Mouse (Mus musculus) limb, embryonic 15.5 days (tissue): Measurements from ENCODE around the gene Wdr27. TPM values are rescaled to one million over a fixed set of nuclear protein-coding genes. Genes with fewer than 3 reads are reported as not detected.
"Not testable (repeated sequence)": the region's sequence is repeated elsewhere in the genome, so short reads cannot be mapped to it uniquely, and the experiment has no call there.

Experiments used
- ATAC-seq: fragments of 200-750 bp; cut with Nextera tagmentation; 2 replicates; pipeline ENCODE4 v1.8.0; 2017; ENCODE audit warnings: low read depth, moderate TSS enrichment; ENCODE audit not compliant: insufficient number of reproducible peaks, low FRiP score, low TSS enrichment
- H3K27ac ChIP-seq: fragments of 300-500 bp; sonication (generic); 2 replicates; pipeline ENCODE4 v1.5.1; 2015; ENCODE audit warnings: moderate library complexity, mild to moderate bottlenecking, inconsistent platforms
- H3K27me3 ChIP-seq: fragments of 300-500 bp; sonication (generic); 2 replicates; pipeline ENCODE4 v1.6.1; 2015; ENCODE audit warnings: inconsistent platforms
- H3K36me3 ChIP-seq: fragments of 300-500 bp; sonication (generic); 2 replicates; pipeline ENCODE4 v1.6.1; 2015; ENCODE audit warnings: inconsistent platforms
- H3K4me1 ChIP-seq: fragments of 300-500 bp; sonication (generic); 2 replicates; pipeline ENCODE4 v1.6.1; 2015; ENCODE audit warnings: inconsistent platforms
- H3K4me2 ChIP-seq: fragments of 300-500 bp; sonication (generic); 2 replicates; pipeline ENCODE4 v1.6.1; 2015; ENCODE audit warnings: mild to moderate bottlenecking, inconsistent platforms
- H3K4me3 ChIP-seq: fragments of 300-500 bp; sonication (generic); 2 replicates; pipeline ENCODE4 v1.5.1; 2015; ENCODE audit warnings: mild to moderate bottlenecking, inconsistent platforms
- H3K9ac ChIP-seq: fragments of 300-500 bp; sonication (generic); 2 replicates; pipeline ENCODE4 v1.6.1; 2015; ENCODE audit warnings: inconsistent platforms
- H3K9me3 ChIP-seq: fragments of 300-500 bp; sonication (generic); 2 replicates; pipeline ENCODE4 v1.6.1; 2016; ENCODE audit warnings: inconsistent platforms
- WGBS: fragments of 180-500 bp; shearing (Covaris S2); methylation state at CpG from one replicate; pipeline ENCODE4 v1.1.7; 2015; 5-methylcytosine and 5-hydroxymethylcytosine counted together
- polyA plus RNA-seq: library from polyadenylated mRNA; unstranded; fragments of >200 nt; fragmentation: Nextera tagmentation; extraction: Ambion mirVana; gene quantifications from 2 replicates; pipeline ENCODE4 v1.2.1, GENCODE M21; 2015

Gene Wdr27
- polyA plus RNA-seq, result 3.6 and 3.8 TPM in 2 replicates

- WGBS, result under 1% methylated on average over 54 of the region's 54 CpGs
- Histone ChIP-seq H3K4me1 (peaks cover 21% of the 10 kb centered on the region), H3K36me3 (peaks cover 17% of the 10 kb centered on the region), H3K4me2 (peak within 1 kb of the TSS; percentile 88), H3K9me3 (no peaks in the 10 kb centered on the region), H3K4me3 (peak within 1 kb of the TSS; percentile 79), H3K27me3 (no peaks in the 10 kb centered on the region), H3K27ac (peak within 1 kb of the TSS; percentile 85), H3K9ac (peak within 1 kb of the TSS; percentile 82)
- ATAC-seq, result peak; percentile 95
These were observed at the start of gene Wdr27, which contains the start of gene 1600012H06Rik for GRCm38 (mm10) chr17:14943009-14943728. Wdr27 (minus strand) TSS chr17:14943158. 1600012H06Rik (plus strand) TSS chr17:14943184.

GRCm38 (mm10) chr17:14992522-14993138 is 49.7 kb upstream of the Wdr27 start:
- WGBS, result no CpG with 5 or more reads among the region's 98 CpGs
- H3K27ac ChIP-seq, H3K9me3 ChIP-seq, H3K36me3 ChIP-seq, H3K27me3 ChIP-seq, H3K4me1 ChIP-seq, H3K4me3 ChIP-seq, H3K4me2 ChIP-seq, H3K9ac ChIP-seq: not testable (repeated sequence)
- peak; percentile 76 for ATAC-seq

GRCm38 (mm10) chr17:14990116-14990702 is 47.3 kb upstream of the Wdr27 start:
- WGBS, result 83% methylated on average over 4 of the region's 5 CpGs
- not testable (repeated sequence) for H3K27ac ChIP-seq, H3K4me2 ChIP-seq, H3K27me3 ChIP-seq, ATAC-seq, H3K36me3 ChIP-seq, H3K4me3 ChIP-seq, H3K9ac ChIP-seq, H3K4me1 ChIP-seq, H3K9me3 ChIP-seq

DNA sequence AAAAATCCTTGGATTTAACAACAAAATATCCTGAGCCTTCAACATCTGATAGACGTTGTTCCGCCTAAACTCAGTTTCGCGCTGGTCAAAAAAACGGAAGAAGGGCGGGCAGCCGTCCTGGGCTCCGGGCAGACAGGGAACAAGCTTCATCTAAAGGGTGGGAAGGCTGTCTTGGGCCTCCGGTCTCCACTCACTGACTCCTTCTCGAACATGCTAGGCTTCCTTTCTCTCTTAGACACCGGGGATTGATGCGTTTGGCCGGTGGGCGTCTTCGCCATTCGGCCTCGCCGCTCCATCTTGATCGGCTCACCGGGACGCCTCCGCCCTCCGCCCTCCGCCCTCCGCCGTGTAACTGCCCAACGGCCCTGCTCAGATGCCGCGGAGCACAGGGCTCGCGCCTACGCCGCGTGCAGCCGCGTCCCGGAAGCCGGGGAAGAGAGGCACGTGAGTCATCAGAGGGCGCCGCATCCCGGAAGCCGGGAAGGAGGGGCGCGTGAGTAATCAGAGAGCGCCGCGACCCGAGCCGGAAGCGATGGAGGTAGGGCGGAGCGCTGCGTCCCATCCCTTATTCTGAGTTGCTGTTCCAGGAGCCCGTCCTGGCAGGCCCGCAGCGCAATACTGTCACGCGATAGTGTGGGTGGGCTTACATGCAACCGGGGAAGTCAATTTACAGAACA is 35.5 kb upstream of the Wdr27 start, which contains the start of the genes 9030025P20Rik and Gm3417:
9030025P20Rik (plus strand) TSS at position 107 of the 677 bp plus-strand sequence.
Gm3417 (minus strand) TSS at position 429 of the 677 bp plus-strand sequence.
- H3K9me3 ChIP-seq, H3K9ac ChIP-seq, H3K27me3 ChIP-seq, H3K4me2 ChIP-seq, H3K27ac ChIP-seq, H3K36me3 ChIP-seq, H3K4me1 ChIP-seq, H3K4me3 ChIP-seq: not testable (repeated sequence)
- WGBS, result no CpG with 5 or more reads among the region's 60 CpGs
- peak; percentile 97 for ATAC-seq

DNA sequence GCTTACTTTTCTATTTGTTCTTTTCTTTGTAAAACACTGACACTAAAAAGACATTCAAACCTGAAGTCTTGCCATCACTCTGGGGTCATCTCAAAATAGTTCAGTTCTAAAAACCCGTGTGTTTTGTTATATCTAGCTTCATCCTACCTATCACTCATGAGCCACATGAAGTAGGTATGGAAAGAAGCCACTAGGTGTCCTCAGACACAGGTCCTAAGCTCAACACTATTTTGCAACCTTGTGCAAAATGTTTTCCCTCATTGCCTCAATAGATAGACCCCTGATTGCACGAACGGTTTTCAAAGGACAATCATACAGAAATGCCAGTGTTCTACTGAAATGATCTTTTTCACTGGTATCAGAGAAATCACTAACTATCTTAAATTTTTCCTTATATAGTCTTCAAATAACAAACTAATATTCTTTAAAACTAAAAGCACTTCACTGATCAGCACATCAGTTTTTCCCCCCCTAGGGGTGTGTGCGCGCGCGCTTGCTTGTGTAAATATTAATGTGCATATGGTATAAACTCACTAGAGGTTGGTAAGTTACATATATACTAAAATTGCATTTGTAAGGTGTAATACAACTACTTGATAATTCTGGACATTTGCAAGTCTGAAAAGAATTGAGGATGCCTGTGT is 34.9 kb upstream of the Wdr27 start:
- not testable (repeated sequence) for H3K4me2 ChIP-seq, H3K4me1 ChIP-seq, H3K27me3 ChIP-seq, H3K9ac ChIP-seq, H3K36me3 ChIP-seq, H3K27ac ChIP-seq, ATAC-seq, H3K4me3 ChIP-seq, H3K9me3 ChIP-seq
- WGBS, result 4% methylated on average over 4 of the region's 7 CpGs

- H3K27ac ChIP-seq, H3K9me3 ChIP-seq, H3K9ac ChIP-seq, H3K4me2 ChIP-seq, ATAC-seq, H3K4me1 ChIP-seq, H3K4me3 ChIP-seq, H3K27me3 ChIP-seq, H3K36me3 ChIP-seq: not testable (repeated sequence)
- WGBS, result no CpG with 5 or more reads among the region's 6 CpGs
These were observed 25.5 kb upstream of the Wdr27 start for GRCm38 (mm10) chr17:14968373-14968913.

GRCm38 (mm10) chr17:14961557-14962154 is 18.7 kb upstream of the Wdr27 start:
- peak; percentile 88 for ATAC-seq
- H3K4me1 ChIP-seq, H3K27ac ChIP-seq, H3K9ac ChIP-seq, H3K9me3 ChIP-seq, H3K27me3 ChIP-seq, H3K36me3 ChIP-seq, H3K4me3 ChIP-seq, H3K4me2 ChIP-seq: not testable (repeated sequence)
- no CpG with 5 or more reads among the region's 44 CpGs for WGBS

DNA sequence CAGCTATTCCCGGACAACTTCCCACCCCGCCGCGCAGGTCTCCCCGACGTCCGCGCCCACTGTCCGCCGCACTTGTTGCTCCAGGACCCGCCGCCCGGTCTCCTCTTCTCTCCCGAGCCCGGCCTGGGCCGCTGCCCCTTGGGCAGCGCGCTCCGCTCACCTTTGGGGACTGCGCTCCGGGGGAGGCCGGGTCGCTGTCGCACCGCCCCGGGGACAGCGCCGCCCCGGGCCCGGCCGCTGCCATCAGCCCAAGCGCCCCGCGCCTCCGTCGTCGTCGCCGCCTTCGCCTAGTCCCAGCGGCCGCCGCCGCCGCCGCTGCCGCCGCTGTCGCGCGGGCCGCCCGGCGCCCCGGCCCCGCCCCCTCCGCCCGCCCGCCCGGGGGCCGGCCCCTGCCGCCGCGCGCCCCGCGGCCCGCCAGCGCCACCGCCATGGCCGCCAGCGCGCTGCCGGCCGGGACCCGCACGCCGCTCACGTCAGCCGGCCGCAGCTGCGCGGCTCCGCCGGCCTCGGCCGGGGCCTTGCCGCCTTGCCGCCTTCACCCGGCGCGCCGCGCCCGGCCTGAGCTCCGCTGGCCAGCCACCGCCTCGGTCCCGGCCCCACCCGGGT is 18.1 kb upstream of the Wdr27 start, which contains the start of gene Phf10:
Phf10 (minus strand) TSS at position 323 of the 606 bp plus-strand sequence.
- peak within 1 kb of the TSS; percentile 84 for H3K4me2 ChIP-seq
- not testable (repeated sequence) for H3K36me3 ChIP-seq, H3K9me3 ChIP-seq, H3K27me3 ChIP-seq, H3K4me1 ChIP-seq
- WGBS, result 1% methylated on average over 46 of the region's 100 CpGs
- H3K27ac ChIP-seq, result peak within 1 kb of the TSS; percentile 75
- H3K4me3 ChIP-seq, result peak within 1 kb of the TSS; percentile 72
- peak within 1 kb of the TSS; percentile 71 for H3K9ac ChIP-seq
- peak; percentile 78 for ATAC-seq

DNA sequence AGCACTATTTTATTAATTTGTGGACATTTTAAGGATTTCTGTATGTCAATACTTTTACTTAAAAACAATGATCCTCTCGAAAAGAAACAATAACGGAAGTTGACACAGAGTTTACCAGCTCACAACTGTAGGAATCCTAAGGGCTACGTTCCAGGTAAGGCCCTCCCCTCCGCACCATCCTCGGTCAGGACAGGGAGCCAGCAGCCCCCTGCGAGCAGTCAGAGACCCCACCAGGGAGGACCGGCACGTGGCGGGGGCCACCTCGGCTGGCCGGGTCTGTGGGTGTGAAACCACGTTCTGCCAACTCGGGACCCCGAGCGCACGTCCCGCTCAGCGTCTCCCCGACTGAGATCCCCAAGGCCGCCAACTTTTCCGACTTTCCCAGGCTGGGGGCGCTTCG is 17.6 kb upstream of the Wdr27 start:
- Histone ChIP-seq H3K9me3 (no peaks in the 10 kb centered on the region), H3K4me2 (peak overlapping the region; percentile 84), H3K27me3 (no peaks in the 10 kb centered on the region), H3K9ac (peak overlapping the region; percentile 71), H3K4me1 (peaks cover 6% of the 10 kb centered on the region), H3K36me3 (no peaks in the 10 kb centered on the region), H3K27ac (peak overlapping the region; percentile 75), H3K4me3 (peak overlapping the region; percentile 72)
- WGBS, result 1% methylated on average over 22 of the region's 23 CpGs
- ATAC-seq, result no peak

GRCm38 (mm10) chr17:14959979-14960378 is 17.0 kb upstream of the Wdr27 start:
- Histone ChIP-seq H3K4me1 (peaks cover 6% of the 10 kb centered on the region), H3K9ac (0 out of 2 replicates have a peak overlapping the region, but pooled peaks have one; percentile 17), H3K4me3 (peak overlapping the region; percentile 28), H3K9me3 (no peaks in the 10 kb centered on the region), H3K27ac (no peak overlapping the region), H3K36me3 (peaks cover under 1% of the 10 kb centered on the region; the same call in 1 of the 2 replicates), H3K27me3 (no peaks in the 10 kb centered on the region), H3K4me2 (peak overlapping the region; percentile 49)
- no peak for ATAC-seq
- WGBS, result 15% methylated on average over 3 of the region's 3 CpGs
